Mouse (Mus musculus) left cerebral cortex, postnatal 4 days (tissue): ENCODE data around the gene Car6. TPM values are rescaled to one million over a fixed set of nuclear protein-coding genes. Genes with fewer than 3 reads are reported as not detected.
A peak's percentile ranks its signal among the peaks of the same experiment; 100 is the strongest.

Source experiments
- DNase-seq: peaks from one replicate; pipeline ENCODE4 v3.0.0-alpha.2; 2022
- intact Hi-C: fragments of 180-260 bp; cut with DNase I; formaldehyde crosslinking; loops from one replicate; pipeline ENCODE4 v1.15.1; 2025
- total RNA-seq, 2 experiments: library from RNA; stranded (reverse); gene quantifications; 2 replicates each; pipeline ENCODE4 v1.2.3; 2021

The Car6 gene
- total RNA-seq, 2 experiments from 2014 or later, result not detected

DNA sequence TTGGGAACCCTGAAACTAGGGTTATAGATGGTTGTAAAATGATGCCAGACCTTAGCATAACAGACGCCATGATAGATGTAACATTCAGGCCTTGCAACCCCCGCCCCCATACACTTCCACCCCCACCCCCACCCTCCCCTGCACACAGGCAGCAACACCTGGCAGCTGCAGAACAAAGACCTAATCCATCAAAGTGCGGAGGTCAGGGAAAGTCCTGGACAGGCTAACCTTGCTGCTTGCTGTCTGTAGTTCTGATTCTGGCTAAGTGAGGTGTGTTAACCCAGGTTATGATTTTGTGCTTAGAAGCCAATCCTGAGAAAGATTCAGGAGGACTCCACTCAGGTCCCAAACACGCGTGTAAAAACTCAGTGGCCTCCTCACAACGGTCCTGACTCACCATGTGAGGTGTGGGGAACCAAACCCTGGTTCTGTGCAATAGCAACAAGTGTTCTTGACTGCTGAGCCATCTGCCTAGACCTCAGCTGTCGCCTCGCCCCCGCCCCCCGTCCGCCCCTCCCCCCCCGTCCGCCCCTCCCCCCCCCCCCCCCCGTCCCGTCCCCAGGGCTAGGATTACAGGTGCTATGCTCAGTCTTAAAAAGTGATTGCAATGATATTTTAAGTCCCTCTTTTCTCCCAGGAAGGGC lies 28.7 kb upstream of the Car6 start:
- DNase-seq, result no peak
- intact Hi-C loops, result loop anchor here (10.0 kb wide), 1 partner anchor 55 kb away; no protein-coding TSS in a partner anchor

DNA sequence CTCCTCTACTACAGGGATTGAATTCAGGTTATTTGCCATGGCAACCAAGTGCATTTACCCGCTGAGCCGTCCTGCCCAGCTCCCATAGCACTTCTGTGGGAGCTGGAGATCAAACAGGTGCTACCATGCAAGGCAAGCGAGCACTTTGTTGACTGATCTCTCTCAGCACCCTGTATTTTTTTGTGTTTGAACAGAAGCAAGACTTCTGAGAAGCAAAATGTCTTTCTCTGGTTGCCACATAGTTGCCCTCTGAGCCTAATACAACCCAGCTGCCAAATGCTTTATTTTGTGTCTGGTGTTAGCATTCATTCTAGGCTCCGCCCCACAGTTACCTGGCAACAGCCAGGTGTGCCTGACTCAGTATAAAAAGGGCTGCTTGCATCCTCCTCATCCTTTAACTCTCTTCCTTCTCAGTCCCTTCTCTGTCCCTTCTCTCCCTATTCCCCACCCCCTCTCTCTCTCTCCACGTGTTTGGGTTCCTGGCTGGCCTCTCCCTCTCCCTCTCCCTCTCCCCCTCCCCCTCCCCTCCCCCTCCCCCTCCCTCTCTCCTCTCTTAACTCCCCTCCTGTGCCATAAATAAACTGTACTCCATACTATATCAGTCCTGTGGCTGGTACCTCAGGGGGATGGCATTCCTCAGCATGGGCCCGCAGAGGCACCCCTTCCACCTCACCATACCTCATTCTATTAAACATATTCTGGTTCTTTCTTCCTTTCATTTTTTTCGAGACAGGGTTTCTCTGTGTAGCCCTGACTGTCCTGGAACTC lies 27.6 kb upstream of the Car6 start:
- DNase-seq, result no peak
- intact Hi-C loops, result loop anchor here (10.0 kb wide), 1 partner anchor 54 kb away; no protein-coding TSS in a partner anchor

DNA sequence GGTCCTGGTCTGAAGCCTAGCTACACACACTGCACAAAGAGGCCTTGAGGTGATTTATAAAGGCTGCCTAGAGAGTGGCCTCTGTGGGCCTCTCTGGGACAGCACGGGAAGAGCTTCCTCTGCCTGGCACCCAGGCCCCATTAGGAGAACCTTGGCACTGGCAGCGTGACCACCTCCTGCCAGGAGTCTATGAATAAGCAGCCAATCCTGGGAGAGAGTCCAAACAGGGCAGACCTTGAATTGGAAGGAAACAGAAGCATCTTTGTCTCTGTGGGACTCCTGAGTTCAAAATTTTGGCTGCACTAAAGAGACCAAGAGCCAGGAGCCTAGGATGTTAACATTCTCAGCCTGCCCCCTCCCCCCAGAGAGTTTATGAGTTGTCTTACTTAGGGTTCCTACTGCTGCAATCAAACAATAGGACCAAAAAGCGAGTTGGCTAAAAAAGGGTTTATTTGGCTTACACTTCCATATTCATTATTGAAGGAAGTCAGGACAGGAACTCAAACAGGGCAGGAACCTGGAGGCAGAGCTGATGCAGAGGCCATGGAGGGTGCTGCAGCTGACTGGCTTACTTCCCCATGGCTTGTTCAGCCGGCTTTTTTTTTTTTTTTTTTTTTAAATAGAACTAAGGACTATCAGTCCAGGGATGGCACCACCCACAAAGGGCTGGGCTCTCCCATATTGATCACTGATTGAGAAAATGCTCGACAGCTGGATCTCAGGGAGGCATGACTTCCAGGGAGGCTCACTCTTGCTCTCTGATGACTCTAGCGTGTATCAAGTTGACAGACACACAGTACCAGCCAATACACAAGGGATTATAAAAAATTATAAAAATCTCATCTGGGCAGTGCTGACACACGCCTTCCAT lies 25.9 kb upstream of the Car6 start:
- intact Hi-C loops, result loop anchor here (10.0 kb wide), 1 partner anchor 52 kb away; no protein-coding TSS in a partner anchor
- DNase-seq, result peak; percentile 91

DNA sequence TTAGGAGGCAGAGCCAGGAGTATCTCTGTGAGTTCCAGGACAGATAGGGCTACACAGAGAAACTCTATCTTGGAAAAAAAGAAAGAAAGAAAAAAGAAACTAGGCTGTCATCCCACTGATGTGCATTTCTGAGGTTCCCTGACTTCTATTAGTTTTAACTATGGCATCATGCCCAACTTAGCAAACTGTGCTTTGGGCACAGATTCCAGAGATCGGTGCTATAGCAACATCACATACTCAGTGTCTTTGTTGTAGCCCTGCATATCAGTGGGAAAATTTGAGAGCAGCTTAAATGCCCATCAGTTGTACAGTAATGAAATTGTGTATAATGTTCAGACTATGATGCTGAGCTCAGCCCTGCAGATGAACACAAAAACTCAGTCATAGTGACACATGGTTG lies 24.6 kb upstream of the Car6 start:
- intact Hi-C loops, result loop anchor here (10.0 kb wide), 1 partner anchor 51 kb away; no protein-coding TSS in a partner anchor
- DNase-seq, result no peak

DNA sequence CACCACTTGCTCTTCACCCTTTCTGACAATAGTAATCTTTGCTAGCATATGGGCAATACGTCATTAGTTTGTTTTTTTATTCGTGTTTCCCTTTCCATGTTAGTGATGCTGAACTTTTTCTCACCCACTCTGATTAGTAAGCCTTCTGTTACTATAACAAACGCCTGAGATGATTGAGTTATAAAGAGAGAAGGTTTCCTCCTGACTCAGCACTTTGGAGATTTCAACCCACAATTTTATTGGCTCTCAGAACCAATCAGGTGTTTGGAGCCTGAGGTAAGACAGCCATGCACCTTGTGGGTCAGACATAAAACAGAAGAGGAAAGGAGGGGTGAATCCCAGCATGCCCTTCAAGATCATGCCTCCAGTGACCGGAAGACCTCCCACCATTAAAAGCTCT lies 22.7 kb upstream of the Car6 start:
- intact Hi-C loops, result loop anchor here (10.0 kb wide), 1 partner anchor 49 kb away; no protein-coding TSS in a partner anchor
- DNase-seq, result no peak

DNA sequence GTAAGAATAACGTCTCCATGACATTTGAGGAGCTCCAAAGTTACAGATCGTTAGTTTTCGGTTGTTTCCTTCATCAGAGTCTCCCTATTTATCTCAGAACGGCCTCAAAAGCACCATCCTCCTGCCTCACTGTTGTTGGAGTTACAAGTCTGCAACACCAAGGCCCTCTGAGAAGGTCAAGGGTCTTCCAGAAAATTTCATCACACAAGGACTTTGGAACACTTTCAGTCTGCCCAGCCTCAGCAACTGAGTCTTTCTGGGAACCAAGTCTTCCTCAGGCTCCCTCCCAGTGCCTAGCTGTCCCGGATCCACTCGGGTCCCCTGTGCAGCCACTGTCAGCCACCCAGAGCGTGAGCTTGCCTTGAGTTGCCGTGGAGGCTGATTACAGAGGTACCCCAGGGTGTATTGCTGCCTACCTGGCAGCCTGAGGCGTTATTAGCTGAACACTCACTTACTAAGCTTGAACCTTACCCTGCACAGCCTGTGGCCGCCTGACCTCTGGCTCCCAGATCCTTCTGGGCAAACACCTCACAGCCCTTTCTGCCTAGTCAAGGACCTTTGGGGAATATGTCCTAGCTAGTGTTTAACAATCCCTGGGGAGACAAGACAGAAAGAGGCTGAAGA lies 20.0 kb upstream of the Car6 start:
- no peak for DNase-seq
- intact Hi-C loops, result loop anchor here (10.0 kb wide), 1 partner anchor 46 kb away; no protein-coding TSS in a partner anchor

DNA sequence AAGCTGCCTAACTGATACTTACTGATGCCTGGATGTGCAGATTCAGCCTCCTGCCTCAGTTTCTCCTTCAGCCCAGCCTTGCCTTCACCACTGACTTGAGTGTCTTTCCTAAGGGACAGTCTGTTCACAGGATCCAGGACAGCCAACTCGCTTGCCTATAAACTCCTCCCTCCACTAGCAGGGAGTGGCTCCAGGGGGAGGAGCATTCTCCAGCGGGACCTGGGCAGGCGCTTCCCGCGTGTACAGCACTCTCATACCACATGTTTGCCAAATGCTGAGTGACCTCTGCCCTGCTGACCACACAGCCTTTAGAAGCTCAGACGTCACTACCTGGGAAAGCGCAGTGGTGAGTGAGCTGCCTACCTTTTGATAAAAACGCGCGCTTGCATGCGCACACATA lies 19.5 kb upstream of the Car6 start:
- no peak for DNase-seq
- intact Hi-C loops, result loop anchor here (10.0 kb wide), 1 partner anchor 46 kb away; no protein-coding TSS in a partner anchor

DNA sequence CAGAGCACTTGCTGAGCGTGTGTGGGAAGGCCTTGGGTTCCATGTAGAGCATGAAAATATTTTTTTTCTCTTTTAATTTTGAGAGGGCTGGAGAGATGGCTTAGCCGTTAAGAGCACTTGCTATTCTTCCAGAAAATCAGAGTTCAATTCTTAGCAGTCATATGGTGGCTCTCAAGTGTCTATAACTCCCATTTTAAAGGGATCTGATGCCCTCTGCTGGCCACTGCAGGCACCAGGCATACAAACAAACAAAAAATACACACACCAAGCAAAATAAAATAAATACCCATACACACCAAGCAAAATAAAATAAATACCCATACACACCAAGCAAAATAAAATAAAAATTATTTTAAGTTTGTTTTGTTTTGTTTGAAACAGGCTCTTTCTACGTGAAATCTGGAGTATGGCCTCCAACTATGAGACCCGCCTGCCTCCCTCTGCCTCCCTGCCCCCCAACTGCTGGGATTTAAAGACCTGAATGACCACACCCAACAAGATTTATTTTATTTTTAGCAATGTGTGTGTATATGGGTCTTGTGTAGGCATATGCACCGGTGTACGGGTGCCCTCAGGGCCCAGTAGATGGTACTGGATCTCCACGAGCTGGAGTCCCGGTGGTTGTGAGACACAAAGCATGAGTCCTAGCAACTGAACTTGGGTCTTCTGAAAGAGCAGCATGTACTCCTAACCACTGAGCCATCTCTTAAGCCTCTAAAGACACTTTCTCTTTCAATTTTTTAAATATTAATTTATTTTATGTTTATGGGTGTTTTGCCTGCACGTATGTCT lies 18.6 kb upstream of the Car6 start:
- peak; percentile 67 for DNase-seq
- intact Hi-C loops, result loop anchor here (10.0 kb wide), 2 partner anchors 45 to 185 kb away; no protein-coding TSS in a partner anchor

DNA sequence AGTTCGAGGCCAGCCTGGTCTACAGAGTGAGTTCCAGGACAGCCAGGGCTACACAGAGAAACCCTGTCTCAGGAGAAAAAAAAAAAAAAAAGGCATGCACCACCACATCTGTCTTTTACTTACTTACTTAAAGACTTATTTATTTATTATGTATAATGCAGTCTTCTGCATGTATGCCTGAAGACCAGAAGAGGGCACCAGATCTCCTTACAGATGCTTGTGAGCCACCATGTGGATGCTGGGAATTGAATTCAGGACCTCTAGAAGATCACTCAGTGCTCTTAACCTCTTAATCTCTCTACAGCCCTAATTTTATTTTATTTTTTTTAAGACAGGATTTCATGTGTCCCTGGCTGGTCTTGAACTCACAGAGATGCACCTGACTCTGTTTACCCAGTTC lies 16.8 kb upstream of the Car6 start:
- intact Hi-C loops, result loop anchor here (10.0 kb wide), 1 partner anchor 183 kb away; no protein-coding TSS in a partner anchor

DNA sequence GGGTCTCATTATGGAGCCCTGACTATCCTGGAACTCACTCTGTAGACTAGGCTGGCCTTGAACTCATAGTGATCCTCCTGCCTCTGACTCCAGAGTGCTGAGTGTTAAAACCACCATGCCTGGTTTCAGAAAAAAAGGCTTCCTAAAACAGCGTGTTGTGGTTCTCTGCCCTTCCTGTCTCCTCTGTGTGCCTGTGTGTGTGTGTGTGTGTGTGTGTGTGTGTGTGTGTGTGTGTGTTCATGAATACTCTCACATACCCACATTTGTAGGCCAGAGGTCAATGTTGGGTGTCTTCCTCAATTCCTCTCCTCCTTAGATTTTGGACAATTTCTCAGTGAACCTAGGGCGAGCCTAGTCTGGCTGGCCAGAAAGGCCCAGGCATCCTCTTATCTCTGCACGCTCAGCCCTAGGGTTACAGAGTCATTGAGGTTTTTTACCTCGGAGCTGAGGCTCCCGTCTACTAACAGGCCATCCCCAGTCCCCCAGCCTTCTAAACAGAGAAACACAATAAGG lies 16.0 kb upstream of the Car6 start:
- intact Hi-C loops, result loop anchor here (10.0 kb wide), 1 partner anchor 182 kb away; no protein-coding TSS in a partner anchor
- no peak for DNase-seq

More for the DNA sequence above, 16.8 kb upstream of the Car6 start:
- no peak for DNase-seq

DNA sequence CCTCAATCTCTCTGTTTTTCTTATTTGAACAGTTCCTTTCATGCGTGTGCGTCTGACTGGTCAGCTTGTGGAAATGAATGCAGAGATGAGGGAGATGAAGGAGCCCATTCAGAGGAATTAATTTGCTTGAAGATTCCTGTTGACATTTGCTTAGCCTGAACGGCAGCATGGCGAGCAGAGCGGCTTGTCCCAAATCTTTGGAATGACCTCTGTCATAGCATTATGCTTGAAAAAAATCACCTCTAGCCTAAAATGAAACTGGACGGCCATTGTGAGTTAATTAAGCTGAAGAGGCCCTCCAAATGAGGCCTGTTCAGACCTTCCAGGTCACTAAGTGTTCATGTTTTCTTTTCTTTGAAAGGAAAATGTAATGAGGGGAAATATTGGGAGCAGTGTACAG lies 15.3 kb upstream of the Car6 start:
- DNase-seq, result no peak
- intact Hi-C loops, result loop anchor here (10.0 kb wide), 1 partner anchor 182 kb away; no protein-coding TSS in a partner anchor

DNA sequence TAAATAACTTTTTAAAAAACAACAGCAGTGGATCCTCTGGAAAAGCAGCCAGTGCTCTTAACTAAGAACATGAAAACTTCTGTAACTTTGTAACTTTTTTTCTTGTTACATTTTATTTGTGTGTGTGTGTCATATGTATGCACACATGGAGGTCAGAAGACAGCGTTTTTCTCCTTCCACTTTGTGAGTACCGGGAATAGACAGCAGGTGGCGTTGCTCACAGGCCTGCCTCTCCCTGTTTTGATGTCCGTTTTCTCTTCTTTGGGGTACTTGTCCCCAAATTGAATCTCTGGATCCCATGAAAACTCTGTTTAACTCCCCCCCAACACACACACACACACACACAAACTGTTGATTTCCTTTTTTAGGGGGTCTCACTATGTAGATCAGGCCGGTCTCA lies 12.8 kb upstream of the Car6 start:
- intact Hi-C loops, result loop anchor here (10.0 kb wide), 1 partner anchor 179 kb away; no protein-coding TSS in a partner anchor
- no peak for DNase-seq

DNA sequence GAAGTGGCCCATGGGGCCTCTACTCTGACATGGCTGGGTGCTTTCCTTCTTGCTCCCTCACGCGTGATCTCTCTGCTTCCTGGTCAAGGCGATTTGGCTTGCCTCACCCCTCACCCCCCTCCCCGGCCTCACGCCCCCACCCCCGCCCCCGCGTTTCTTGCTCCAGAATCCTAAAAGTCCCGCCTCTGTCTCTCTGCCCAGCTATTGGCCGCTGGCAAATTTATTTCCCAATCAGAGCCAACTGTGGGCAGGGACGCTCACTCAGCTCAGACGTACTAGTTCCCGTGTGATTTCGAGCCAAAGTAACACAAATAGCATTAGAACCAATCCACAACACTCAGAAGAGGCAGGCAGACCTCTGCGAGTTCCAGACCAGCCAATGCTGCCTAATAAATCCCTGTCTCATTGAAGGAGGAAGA lies 11.4 kb upstream of the Car6 start:
- intact Hi-C loops, result loop anchor here (10.0 kb wide), 1 partner anchor 178 kb away; no protein-coding TSS in a partner anchor
- DNase-seq, result peak; percentile 62

DNA sequence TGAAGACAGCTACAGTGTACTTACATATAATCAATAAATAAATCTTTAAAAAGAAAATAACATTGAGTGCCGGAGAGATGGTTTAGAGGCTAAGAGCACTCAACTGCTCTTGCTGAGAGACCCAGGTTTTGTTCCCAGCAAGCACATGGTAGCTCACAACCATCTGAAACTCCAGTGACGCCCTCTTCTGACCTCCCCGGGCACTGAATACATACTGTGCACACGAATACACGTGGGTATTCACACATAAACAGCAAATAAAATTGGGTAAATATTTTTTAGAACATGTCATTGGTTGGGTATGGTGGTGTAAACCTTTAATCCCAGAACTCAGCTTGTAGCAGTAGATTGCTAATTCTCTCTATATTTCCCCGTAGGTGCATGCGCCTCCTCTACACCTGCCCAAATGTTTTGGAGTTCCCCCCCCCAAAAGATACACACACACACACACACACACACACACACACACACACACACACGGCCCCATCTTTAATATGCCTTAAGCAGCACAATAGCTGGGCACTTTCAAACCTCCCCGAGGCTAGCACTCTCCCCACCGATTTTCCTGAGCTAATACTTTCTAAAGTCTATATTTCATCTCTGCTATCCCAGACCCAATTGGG lies 10.9 kb upstream of the Car6 start:
- intact Hi-C loops, result loop anchor here (10.0 kb wide), 1 partner anchor 177 kb away; no protein-coding TSS in a partner anchor
- DNase-seq, result no peak

DNA sequence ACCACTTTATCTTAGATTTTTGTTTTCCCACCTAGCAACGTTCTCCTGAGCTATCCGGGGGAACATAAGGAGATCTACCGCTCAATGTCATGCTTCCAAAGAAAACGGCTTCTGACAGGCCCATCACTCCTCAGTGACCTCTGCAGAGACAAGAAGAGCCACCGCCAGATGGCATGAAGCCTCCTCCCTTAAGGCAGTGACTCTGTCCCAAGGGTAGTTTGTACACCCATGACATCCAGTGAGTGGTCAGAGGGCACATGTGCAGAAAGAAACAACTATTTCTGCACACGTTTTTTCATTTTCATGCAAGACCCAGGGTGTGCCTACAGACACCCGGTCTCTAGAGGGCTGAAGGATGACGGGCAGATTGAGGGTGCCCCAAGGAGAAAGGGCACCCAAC lies 9.2 kb upstream of the Car6 start:
- intact Hi-C loops, result loop anchor here (10.0 kb wide), 1 partner anchor 176 kb away; no protein-coding TSS in a partner anchor
- peak; percentile 17 for DNase-seq

DNA sequence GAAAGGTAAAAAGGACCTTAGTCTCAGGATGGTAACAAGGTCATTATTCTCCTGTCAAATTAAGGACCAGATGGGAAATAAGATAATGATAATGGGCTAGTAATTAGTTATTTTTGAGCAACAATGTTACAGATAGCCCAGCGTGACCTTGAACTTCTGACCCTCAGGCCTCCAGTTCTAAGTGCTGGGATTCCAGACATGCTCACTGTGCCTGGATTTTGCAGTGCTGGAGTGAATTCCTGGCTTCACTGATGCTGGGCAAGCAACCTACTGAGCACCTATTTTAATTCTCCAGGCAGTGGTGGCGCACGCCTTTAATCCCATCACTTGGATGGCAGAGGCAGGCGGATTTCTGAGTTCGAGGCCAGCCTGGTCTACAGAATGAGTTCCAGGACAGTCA lies 8.6 kb upstream of the Car6 start:
- DNase-seq, result no peak
- intact Hi-C loops, result loop anchor here (10.0 kb wide), 1 partner anchor 175 kb away; no protein-coding TSS in a partner anchor

DNA sequence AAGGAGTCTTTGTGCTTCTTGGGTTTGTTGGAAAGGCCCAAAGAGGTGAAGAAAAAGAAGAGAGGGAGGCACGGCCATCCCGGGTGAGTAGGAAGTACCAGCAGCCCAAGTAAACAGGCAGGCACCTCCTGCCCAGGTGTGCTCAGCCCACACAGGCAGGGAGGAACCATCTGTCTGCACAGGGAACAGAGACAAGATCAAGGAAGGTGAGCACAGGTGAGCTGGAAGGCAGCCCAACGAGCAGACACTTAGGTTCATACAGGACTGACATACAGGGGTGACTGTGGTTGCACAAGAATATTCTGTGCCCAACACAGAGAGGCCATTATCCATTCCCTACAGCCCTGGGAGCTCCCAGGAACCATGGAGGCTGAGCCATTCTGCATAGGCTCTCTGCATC lies 3.7 kb upstream of the Car6 start:
- no peak for DNase-seq
- intact Hi-C loops, result no loop called here

DNA sequence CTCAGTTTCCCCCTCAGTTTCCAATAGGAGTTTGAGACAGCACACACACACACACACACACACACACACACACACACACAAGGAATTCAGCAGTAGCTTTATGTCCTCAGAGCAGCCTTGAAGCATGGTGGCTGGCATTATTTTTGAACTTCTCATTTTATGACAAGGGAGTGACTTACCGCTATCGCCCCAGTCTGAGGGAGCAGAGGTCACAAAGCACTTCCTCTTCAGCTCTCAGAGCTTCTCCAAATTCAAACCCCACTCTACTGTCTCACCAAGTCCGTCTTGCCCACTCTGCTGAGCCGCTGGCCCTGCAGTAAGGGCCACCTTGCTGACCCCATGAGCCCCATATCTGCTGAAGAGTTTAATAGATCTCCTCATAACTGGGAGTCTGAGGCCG lies 1.6 kb upstream of the Car6 start:
- no peak for DNase-seq
- intact Hi-C loops, result no loop called here
